Mouse (Mus musculus) lung, embryonic 14.5 days (tissue): Measurements from ENCODE around the gene Smarcc2. TPM values are rescaled to one million over a fixed set of nuclear protein-coding genes. Genes with fewer than 3 reads are reported as not detected.
A peak's percentile ranks its signal among the peaks of the same experiment; 100 is the strongest.
"Not testable (repeated sequence)": the region's sequence is repeated elsewhere in the genome, so short reads cannot be mapped to it uniquely, and the experiment has no call there.

ENCODE experiments used
- ATAC-seq: fragments of 200-750 bp; cut with Nextera tagmentation; 2 replicates; pipeline ENCODE4 v1.8.0; 2017; ENCODE audit warnings: mild to moderate bottlenecking, moderate TSS enrichment, moderate library complexity; ENCODE audit not compliant: insufficient read depth
- DNase-seq: peaks from one replicate; pipeline ENCODE4 v3.0.0-alpha.2; 2015
- H3K27ac ChIP-seq: fragments of 300-500 bp; sonication (generic); 2 replicates; pipeline ENCODE4 v1.5.1; 2014; ENCODE audit warnings: low read depth, mild to moderate bottlenecking, moderate library complexity
- H3K27me3 ChIP-seq: fragments of 300-500 bp; sonication (generic); 2 replicates; pipeline ENCODE4 v1.6.1; 2014; ENCODE audit warnings: low read length, control low read depth; ENCODE audit not compliant: insufficient read depth
- H3K36me3 ChIP-seq: fragments of 300-500 bp; sonication (generic); 2 replicates; pipeline ENCODE4 v1.6.1; 2014; ENCODE audit warnings: control low read depth; ENCODE audit not compliant: insufficient read depth
- H3K4me1 ChIP-seq: fragments of 300-500 bp; sonication (generic); 2 replicates; pipeline ENCODE4 v1.6.1; 2014; ENCODE audit warnings: antibody characterized with exemption, control low read depth; ENCODE audit not compliant: insufficient read depth
- H3K4me2 ChIP-seq: fragments of 300-500 bp; sonication (generic); 2 replicates; pipeline ENCODE4 v1.6.1; 2014; ENCODE audit warnings: mild to moderate bottlenecking
- H3K4me3 ChIP-seq: fragments of 300-500 bp; sonication (generic); 2 replicates; pipeline ENCODE4 v1.5.1; 2014; ENCODE audit warnings: low read depth, low read length
- H3K9ac ChIP-seq: fragments of 300-500 bp; sonication (generic); 2 replicates; pipeline ENCODE4 v1.6.1; 2014
- H3K9me3 ChIP-seq: fragments of 300-500 bp; sonication (generic); 2 replicates; pipeline ENCODE4 v1.6.1; 2016; ENCODE audit warnings: low read depth, low read length, control low read depth
- CTCF ChIP-seq: IDR thresholded peaks from 2 replicates; pipeline ENCODE4 v1.5.1; 2016; ENCODE audit warnings: antibody characterized with exemption, low read depth
- whole genome bisulfite sequencing: fragments of 180-500 bp; shearing (Covaris S2); extraction: QIAGEN DNeasy Blood & Tissue Kit; methylation state at CpG from one replicate; pipeline ENCODE4 v1.1.7; 2014; 5-methylcytosine and 5-hydroxymethylcytosine counted together
- polyA plus RNA-seq: library from polyadenylated mRNA; unstranded; fragments of >200 nt; fragmentation: Nextera tagmentation; extraction: Ambion mirVana; gene quantifications from 2 replicates; pipeline ENCODE4 v1.2.1, GENCODE M21; 2014

Smarcc2 gene
- polyA plus RNA-seq, 1 experiment from 2014 or later, result 81.1 TPM

GRCm38 (mm10) chr10:128497134-128497737, 38.2 kb downstream of the Smarcc2 start:
- no peak overlapping the region for H3K27ac ChIP-seq
- peaks cover 4% of the 10 kb centered on the region for H3K4me1 ChIP-seq
- no peak overlapping the region for H3K4me3 ChIP-seq
- H3K4me2 ChIP-seq, result no peak overlapping the region
- H3K36me3 ChIP-seq, result 0 out of 2 replicates have a peak, but pooled peaks cover under 1% of the 10 kb centered on the region
- H3K27me3 ChIP-seq, result no peaks in the 10 kb centered on the region
- no peaks in the 10 kb centered on the region for H3K9me3 ChIP-seq
- WGBS, result 32% methylated on average over 6 of the region's 6 CpGs
- ATAC-seq, result no peak
- no peak overlapping the region for H3K9ac ChIP-seq
- TF ChIP-seq CTCF, result no peak
- no peak for DNase-seq

GRCm38 (mm10) chr10:128498590-128498989, 39.5 kb downstream of the Smarcc2 start, which contains the start of gene Myl6b:
Gene Myl6b, minus strand, starts transcription at chr10:128498685.
- H3K4me1 ChIP-seq, result peaks cover 4% of the 10 kb centered on the region
- H3K27ac ChIP-seq, result peak within 1 kb of the TSS; percentile 93
- no peaks in the 10 kb centered on the region for H3K9me3 ChIP-seq
- peak within 1 kb of the TSS; percentile 84 for H3K4me2 ChIP-seq
- no peaks in the 10 kb centered on the region for H3K36me3 ChIP-seq
- H3K9ac ChIP-seq, result peak within 1 kb of the TSS; percentile 61
- H3K4me3 ChIP-seq, result peak within 1 kb of the TSS; percentile 57
- peak; percentile 89 for ATAC-seq
- no peak for TF ChIP-seq CTCF
- no peaks in the 10 kb centered on the region for H3K27me3 ChIP-seq
- 0% methylated on average over 27 of the region's 27 CpGs for whole genome bisulfite sequencing
- peak; percentile 98 for DNase-seq

- ATAC-seq, result peak; percentile 38
- peak overlapping the region; percentile 61 for H3K9ac ChIP-seq
- peak; percentile 77 for DNase-seq
- H3K27ac ChIP-seq, result peak overlapping the region; percentile 93
- H3K4me1 ChIP-seq, result peaks cover 4% of the 10 kb centered on the region
- no peaks in the 10 kb centered on the region for H3K36me3 ChIP-seq
- H3K4me3 ChIP-seq, result peak overlapping the region; percentile 57
- WGBS, result under 1% methylated on average over 21 of the region's 21 CpGs
- H3K4me2 ChIP-seq, result peak overlapping the region; percentile 84
- H3K9me3 ChIP-seq, result no peaks in the 10 kb centered on the region
- TF ChIP-seq CTCF, result no peak
- H3K27me3 ChIP-seq, result no peaks in the 10 kb centered on the region
Measured at GRCm38 (mm10) chr10:128499116-128499671, 40.1 kb downstream of the Smarcc2 start.

- no peak overlapping the region for H3K4me2 ChIP-seq
- no peak overlapping the region for H3K9ac ChIP-seq
- H3K36me3 ChIP-seq, result no peaks in the 10 kb centered on the region
- no peak overlapping the region for H3K4me3 ChIP-seq
- no peak overlapping the region for H3K27ac ChIP-seq
- no peak for TF ChIP-seq CTCF
- ATAC-seq, result no peak
- 63% methylated on average over 5 of the region's 5 CpGs for WGBS
- no peaks in the 10 kb centered on the region for H3K9me3 ChIP-seq
- no peaks in the 10 kb centered on the region for H3K27me3 ChIP-seq
- no peaks in the 10 kb centered on the region for H3K4me1 ChIP-seq
- DNase-seq, result no peak
Measured at GRCm38 (mm10) chr10:128502341-128502740, 43.3 kb downstream of the Smarcc2 start.

GRCm38 (mm10) chr10:128503532-128503931, 44.5 kb downstream of the Smarcc2 start:
- Histone ChIP-seq H3K27me3 (no peaks in the 10 kb centered on the region), H3K4me1 (no peaks in the 10 kb centered on the region), H3K9me3 (no peaks in the 10 kb centered on the region), H3K4me3 (no peak overlapping the region), H3K9ac (no peak overlapping the region), H3K27ac (no peak overlapping the region), H3K4me2 (no peak overlapping the region), H3K36me3 (no peaks in the 10 kb centered on the region)
- TF ChIP-seq CTCF, result no peak
- ATAC-seq, result no peak
- 78% methylated on average over 8 of the region's 8 CpGs for WGBS
- DNase-seq, result no peak

GRCm38 (mm10) chr10:128504012-128504411, 45.0 kb downstream of the Smarcc2 start:
- no peak for TF ChIP-seq CTCF
- no peak overlapping the region for H3K4me3 ChIP-seq
- H3K27ac ChIP-seq, result no peak overlapping the region
- no peaks in the 10 kb centered on the region for H3K36me3 ChIP-seq
- DNase-seq, result no peak
- no peak overlapping the region for H3K9ac ChIP-seq
- ATAC-seq, result no peak
- H3K4me2 ChIP-seq, result no peak overlapping the region
- 78% methylated on average over 3 of the region's 3 CpGs for WGBS
- no peaks in the 10 kb centered on the region for H3K4me1 ChIP-seq
- no peaks in the 10 kb centered on the region for H3K27me3 ChIP-seq
- no peaks in the 10 kb centered on the region for H3K9me3 ChIP-seq

GRCm38 (mm10) chr10:128504641-128505370, 45.8 kb downstream of the Smarcc2 start:
- no peak for ATAC-seq
- H3K9ac ChIP-seq, result no peak overlapping the region
- no peak for TF ChIP-seq CTCF
- H3K27ac ChIP-seq, result no peak overlapping the region
- no peaks in the 10 kb centered on the region for H3K9me3 ChIP-seq
- H3K4me1 ChIP-seq, result no peaks in the 10 kb centered on the region
- no peak overlapping the region for H3K4me3 ChIP-seq
- H3K27me3 ChIP-seq, result no peaks in the 10 kb centered on the region
- 0 out of 2 replicates have a peak, but pooled peaks cover 2% of the 10 kb centered on the region for H3K36me3 ChIP-seq
- WGBS, result 63% methylated on average over 9 of the region's 9 CpGs
- no peak overlapping the region for H3K4me2 ChIP-seq
- peak; percentile 18 for DNase-seq

- H3K4me2 ChIP-seq, H3K27me3 ChIP-seq, DNase-seq, H3K9me3 ChIP-seq, H3K9ac ChIP-seq, ATAC-seq, H3K27ac ChIP-seq, H3K4me1 ChIP-seq, H3K36me3 ChIP-seq, H3K4me3 ChIP-seq: not testable (repeated sequence)
- 78% methylated on average over 5 of the region's 5 CpGs for WGBS
Measured at GRCm38 (mm10) chr10:128505371-128505667, 46.3 kb downstream of the Smarcc2 start.
